Mouse (Mus musculus) forebrain, embryonic 11.5 days (tissue): ENCODE measurements around the gene Pard3. TPM values are rescaled to one million over a fixed set of nuclear protein-coding genes. Genes with fewer than 3 reads are reported as not detected.
A peak's percentile ranks its signal among the peaks of the same experiment; 100 is the strongest.

Experiments
- ATAC-seq: fragments of 200-750 bp; cut with Nextera tagmentation; replicated peaks from 2 replicates; pipeline ENCODE4 v1.8.0; 2017; ENCODE audit warnings: moderate TSS enrichment; ENCODE audit not compliant: low FRiP score
- DNase-seq: peaks from one replicate; pipeline ENCODE4 v3.0.0-alpha.2; 2017; ENCODE audit warnings: low spot score
- H3K27ac ChIP-seq: fragments of 300-500 bp; sonication (generic); 2 replicates; pipeline ENCODE4 v1.5.1; 2014; ENCODE audit warnings: low read depth, low read length
- H3K27me3 ChIP-seq: fragments of 300-500 bp; sonication (generic); 2 replicates; pipeline ENCODE4 v1.6.1; 2014; ENCODE audit warnings: mild to moderate bottlenecking, low read length, mixed read lengths; ENCODE audit not compliant: control insufficient read depth, insufficient read depth
- H3K36me3 ChIP-seq: fragments of 300-500 bp; sonication (generic); 2 replicates; pipeline ENCODE4 v1.6.1; 2014; ENCODE audit warnings: mild to moderate bottlenecking, low read length, moderate library complexity, mixed read lengths; ENCODE audit not compliant: control insufficient read depth, insufficient read depth
- H3K4me1 ChIP-seq: fragments of 300-500 bp; sonication (generic); replicated peaks from 2 replicates; pipeline ENCODE4 v1.6.1; 2014; ENCODE audit warnings: low read length, mixed read lengths; ENCODE audit not compliant: control insufficient read depth, insufficient read depth
- H3K4me2 ChIP-seq: fragments of 300-500 bp; sonication (generic); 2 replicates; pipeline ENCODE4 v1.6.1; 2014; ENCODE audit warnings: low read depth, mild to moderate bottlenecking, low read length, moderate library complexity, mixed read lengths; ENCODE audit not compliant: severe bottlenecking
- H3K4me3 ChIP-seq: fragments of 300-500 bp; sonication (generic); 2 replicates; pipeline ENCODE4 v1.5.1; 2014; ENCODE audit warnings: low read depth, low read length
- H3K9ac ChIP-seq: fragments of 300-500 bp; sonication (generic); 2 replicates; pipeline ENCODE4 v1.6.1; 2014; ENCODE audit warnings: low read length
- H3K9me3 ChIP-seq: fragments of 300-500 bp; sonication (generic); 2 replicates; pipeline ENCODE4 v1.6.1; 2016; ENCODE audit warnings: low read length, mixed read lengths; ENCODE audit not compliant: control insufficient read depth
- WGBS: fragments of 180-500 bp; shearing (Covaris S2); extraction: QIAGEN DNeasy Blood & Tissue Kit; methylation state at CpG from one replicate; pipeline ENCODE4 v1.1.7; 2014; 5-methylcytosine and 5-hydroxymethylcytosine counted together
- polyA plus RNA-seq: library from polyadenylated mRNA; unstranded; fragments of >200 nt; fragmentation: Nextera tagmentation; extraction: Ambion mirVana; gene quantifications from 2 replicates; pipeline ENCODE4 v1.2.1, GENCODE M21; 2014

Pard3 gene
- polyA plus RNA-seq, 1 experiment from 2014 or later, result 39.8 TPM

DNA sequence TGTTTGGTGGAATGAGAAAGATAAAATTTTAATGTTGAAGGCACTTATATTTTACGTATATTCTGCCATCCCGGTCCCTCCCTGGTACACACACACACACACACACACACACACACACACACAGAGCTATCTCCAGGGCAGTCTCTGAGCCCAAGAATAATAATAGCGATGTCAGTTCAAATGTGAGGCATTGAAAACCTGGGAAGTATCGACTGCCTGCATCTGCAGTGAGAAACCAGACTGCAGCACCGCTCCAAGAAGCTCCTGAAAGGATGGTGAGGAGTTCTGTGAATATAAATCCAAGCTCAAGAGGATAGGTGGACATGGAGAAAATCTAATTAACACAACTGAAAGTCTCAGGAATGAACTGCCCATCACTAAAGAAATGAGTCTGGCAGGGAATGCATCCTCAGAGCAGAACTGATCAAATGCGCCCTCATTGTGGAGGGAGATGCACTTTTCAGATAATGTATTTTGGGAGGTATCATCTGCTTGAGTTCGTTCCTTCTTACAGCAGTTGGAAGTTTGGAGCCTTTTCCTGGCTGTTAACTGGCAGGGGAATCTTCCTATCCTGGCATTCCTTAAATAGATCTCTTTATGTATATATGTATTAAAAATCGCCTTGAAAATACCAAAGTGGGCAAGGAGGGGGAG is 471.6 kb downstream of the Pard3 start:
- H3K27ac ChIP-seq, result no peak overlapping the region
- no peak overlapping the region for H3K9ac ChIP-seq
- no peaks in the 10 kb centered on the region for H3K9me3 ChIP-seq
- H3K4me3 ChIP-seq, result no peak overlapping the region
- no peaks in the 10 kb centered on the region for H3K36me3 ChIP-seq
- ATAC-seq (no peak), DNase-seq (no peak)
- no peaks in the 10 kb centered on the region for H3K4me1 ChIP-seq
- no peaks in the 10 kb centered on the region for H3K27me3 ChIP-seq
- H3K4me2 ChIP-seq, result no peak overlapping the region
- WGBS, result 79% methylated on average over 8 of the region's 8 CpGs

DNA sequence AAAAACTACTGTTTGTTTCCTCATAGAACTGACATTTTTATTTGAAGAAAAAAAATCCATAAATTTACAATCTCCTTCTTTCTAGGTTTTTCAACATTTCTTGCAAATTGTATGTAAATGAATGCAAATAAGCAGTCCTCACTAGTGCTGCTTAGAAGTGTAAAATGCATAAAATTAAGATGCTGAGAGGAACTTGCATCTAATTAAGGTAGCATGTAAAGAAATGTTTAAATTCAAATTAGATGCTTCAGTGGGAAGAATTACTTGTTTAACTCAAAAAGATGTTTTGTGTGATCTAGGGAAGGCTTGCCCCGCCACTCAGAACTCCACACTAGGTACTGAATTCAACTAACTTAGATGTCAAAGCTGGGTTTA is 472.1 kb downstream of the Pard3 start:
- Histone ChIP-seq H3K4me2 (no peak overlapping the region), H3K27ac (no peak overlapping the region), H3K9ac (no peak overlapping the region), H3K4me1 (no peaks in the 10 kb centered on the region), H3K4me3 (no peak overlapping the region), H3K36me3 (no peaks in the 10 kb centered on the region), H3K27me3 (no peaks in the 10 kb centered on the region), H3K9me3 (no peaks in the 10 kb centered on the region)
- ATAC-seq, result no peak
- no peak for DNase-seq
- WGBS, result 54% methylated on average over 1 of the region's 1 CpGs

DNA sequence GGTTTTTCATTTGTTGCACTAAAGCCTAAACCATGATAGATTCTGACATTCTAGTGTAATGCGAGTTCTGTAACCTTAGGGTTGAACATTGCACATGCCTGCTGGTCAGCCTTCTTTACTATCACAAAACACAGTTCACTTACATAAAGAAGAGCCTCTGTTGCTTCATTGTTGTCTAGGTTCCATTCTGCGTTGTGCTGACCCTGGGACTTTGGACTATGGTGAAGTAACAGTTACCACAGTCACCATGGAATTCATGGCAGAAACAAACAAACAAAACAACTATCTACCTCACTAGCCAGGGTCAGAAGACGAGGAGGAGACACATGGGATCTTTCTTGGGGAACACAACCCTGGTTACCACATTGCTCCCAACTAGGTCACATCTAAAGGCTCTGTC is 476.1 kb downstream of the Pard3 start:
- Histone ChIP-seq H3K4me2 (no peak overlapping the region), H3K4me3 (no peak overlapping the region), H3K27me3 (no peaks in the 10 kb centered on the region), H3K9me3 (no peaks in the 10 kb centered on the region), H3K4me1 (no peaks in the 10 kb centered on the region), H3K36me3 (no peaks in the 10 kb centered on the region), H3K27ac (no peak overlapping the region), H3K9ac (no peak overlapping the region)
- ATAC-seq, result no peak
- WGBS, result 91% methylated on average over 3 of the region's 3 CpGs
- DNase-seq, result no peak

DNA sequence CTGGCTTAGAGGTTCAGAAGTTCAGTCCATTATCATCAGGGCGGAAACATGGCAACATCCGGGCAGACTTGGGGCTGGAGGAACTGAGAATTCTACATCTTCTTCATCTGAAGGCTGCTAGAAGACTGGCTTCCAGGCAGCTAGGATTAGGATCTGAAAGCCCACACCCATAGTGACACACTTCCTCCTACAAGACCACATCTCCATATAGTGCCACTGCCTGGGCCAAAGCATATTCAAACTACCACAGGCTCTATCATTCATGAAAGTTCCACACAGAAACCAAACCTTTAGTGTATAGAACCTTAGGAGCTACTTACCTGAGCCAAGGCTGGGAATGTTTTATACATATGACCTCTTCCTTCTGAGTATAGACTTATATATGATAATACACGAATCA is 476.6 kb downstream of the Pard3 start:
- Histone ChIP-seq H3K4me3 (no peak overlapping the region), H3K36me3 (no peaks in the 10 kb centered on the region), H3K27ac (no peak overlapping the region), H3K4me2 (no peak overlapping the region), H3K4me1 (no peaks in the 10 kb centered on the region), H3K9ac (no peak overlapping the region), H3K27me3 (no peaks in the 10 kb centered on the region), H3K9me3 (no peaks in the 10 kb centered on the region)
- no peak for DNase-seq
- 95% methylated on average over 3 of the region's 3 CpGs for WGBS
- no peak for ATAC-seq

DNA sequence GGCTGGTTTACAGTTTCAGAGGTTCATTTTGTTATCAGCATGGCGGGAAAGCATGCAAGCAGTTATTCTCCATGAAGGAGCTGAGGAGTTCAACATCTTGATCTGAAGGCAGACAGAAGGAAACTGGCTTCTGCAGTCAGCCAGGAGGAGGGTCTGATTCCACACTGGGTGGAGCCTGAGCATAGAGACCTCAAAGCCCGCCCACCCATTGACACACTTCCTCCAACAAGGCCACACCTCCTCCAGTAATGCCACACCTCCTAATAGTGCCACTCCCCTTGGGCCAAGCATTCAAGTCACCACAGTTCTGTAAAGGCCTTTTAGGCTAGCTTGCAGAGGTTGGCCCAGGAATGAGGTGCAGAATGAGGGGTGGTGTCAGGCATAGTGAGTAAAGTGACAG is 478.5 kb downstream of the Pard3 start:
- ATAC-seq (no peak), DNase-seq (no peak)
- whole genome bisulfite sequencing, result 78% methylated on average over 2 of the region's 2 CpGs
- Histone ChIP-seq H3K27me3 (no peaks in the 10 kb centered on the region), H3K4me3 (no peak overlapping the region), H3K9ac (no peak overlapping the region), H3K4me1 (no peaks in the 10 kb centered on the region), H3K4me2 (no peak overlapping the region), H3K36me3 (no peaks in the 10 kb centered on the region), H3K9me3 (no peaks in the 10 kb centered on the region), H3K27ac (no peak overlapping the region)

DNA sequence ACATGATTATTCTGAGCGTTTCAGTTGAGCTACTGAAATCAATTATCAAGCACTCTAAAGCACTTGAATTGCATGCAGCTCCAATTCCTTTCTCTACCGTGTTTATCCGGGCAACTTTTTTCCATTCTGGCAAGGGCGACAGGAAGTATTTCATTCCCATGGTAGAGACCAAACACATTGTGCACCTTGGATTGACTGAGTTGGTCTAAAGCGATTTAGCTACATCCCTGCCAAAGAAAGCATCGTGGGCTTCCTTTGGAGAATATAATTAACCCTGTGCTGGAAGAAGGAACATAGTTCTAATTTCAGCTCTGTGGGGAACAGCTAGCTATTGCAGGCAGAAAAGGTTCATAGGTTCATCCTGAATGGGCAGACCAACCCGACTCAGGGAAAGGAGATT is 480.0 kb downstream of the Pard3 start:
- no peaks in the 10 kb centered on the region for H3K27me3 ChIP-seq
- no peaks in the 10 kb centered on the region for H3K9me3 ChIP-seq
- ATAC-seq (no peak), DNase-seq (no peak)
- no peak overlapping the region for H3K4me2 ChIP-seq
- 77% methylated on average over 7 of the region's 7 CpGs for WGBS
- H3K9ac ChIP-seq, result no peak overlapping the region
- no peaks in the 10 kb centered on the region for H3K4me1 ChIP-seq
- H3K4me3 ChIP-seq, result no peak overlapping the region
- H3K27ac ChIP-seq, result no peak overlapping the region
- no peaks in the 10 kb centered on the region for H3K36me3 ChIP-seq

DNA sequence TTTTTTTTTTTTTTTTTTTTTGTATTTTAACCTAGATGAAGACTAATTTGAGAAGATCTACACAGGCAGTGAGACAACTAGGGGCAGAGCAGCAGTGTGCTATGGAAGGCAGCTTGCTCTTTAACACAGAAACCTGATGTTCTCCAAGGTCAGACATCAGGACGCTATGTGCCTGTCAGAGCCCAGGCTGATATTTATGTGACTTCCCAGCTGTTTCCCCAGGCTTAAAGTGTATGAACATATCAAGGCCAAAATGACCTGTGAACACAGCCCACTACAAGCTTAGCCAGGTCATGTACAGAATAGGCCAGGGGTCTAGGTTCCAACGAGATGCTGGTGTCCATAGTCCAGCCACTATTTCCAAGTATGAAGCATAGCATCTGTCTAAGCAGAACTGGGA is 482.5 kb downstream of the Pard3 start:
- Histone ChIP-seq H3K9ac (no peak overlapping the region), H3K9me3 (no peaks in the 10 kb centered on the region), H3K4me1 (no peaks in the 10 kb centered on the region), H3K27me3 (no peaks in the 10 kb centered on the region), H3K27ac (no peak overlapping the region), H3K4me2 (no peak overlapping the region), H3K4me3 (no peak overlapping the region), H3K36me3 (no peaks in the 10 kb centered on the region)
- 88% methylated on average over 2 of the region's 2 CpGs for WGBS
- DNase-seq (no peak), ATAC-seq (no peak)

DNA sequence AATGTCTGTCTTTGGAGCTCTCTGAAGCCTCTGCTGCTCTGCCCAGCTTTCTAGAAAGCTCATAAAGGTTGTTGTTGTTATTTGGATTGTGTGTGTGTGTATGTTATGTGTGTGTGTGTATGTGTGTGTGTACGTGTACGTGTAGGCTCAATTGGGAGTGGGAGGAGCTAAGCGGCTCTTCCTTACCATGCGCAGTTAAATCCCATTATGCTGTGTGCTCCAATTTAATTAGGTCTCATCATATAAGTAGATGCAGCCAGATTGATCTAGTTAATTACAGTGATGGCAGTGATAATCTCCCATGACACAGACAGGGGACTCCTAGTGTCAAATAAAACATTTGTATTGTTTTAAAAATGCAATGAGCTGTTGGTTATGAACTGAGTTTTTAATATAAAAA is 487.2 kb downstream of the Pard3 start:
- ATAC-seq, result no peak
- DNase-seq, result no peak
- WGBS, result 79% methylated on average over 4 of the region's 4 CpGs
- H3K4me1 ChIP-seq, result peaks cover 5% of the 10 kb centered on the region
- H3K27ac ChIP-seq, result no peak overlapping the region
- no peak overlapping the region for H3K4me3 ChIP-seq
- no peak overlapping the region for H3K9ac ChIP-seq
- H3K4me2 ChIP-seq, result no peak overlapping the region
- no peaks in the 10 kb centered on the region for H3K36me3 ChIP-seq
- no peaks in the 10 kb centered on the region for H3K27me3 ChIP-seq
- no peaks in the 10 kb centered on the region for H3K9me3 ChIP-seq

DNA sequence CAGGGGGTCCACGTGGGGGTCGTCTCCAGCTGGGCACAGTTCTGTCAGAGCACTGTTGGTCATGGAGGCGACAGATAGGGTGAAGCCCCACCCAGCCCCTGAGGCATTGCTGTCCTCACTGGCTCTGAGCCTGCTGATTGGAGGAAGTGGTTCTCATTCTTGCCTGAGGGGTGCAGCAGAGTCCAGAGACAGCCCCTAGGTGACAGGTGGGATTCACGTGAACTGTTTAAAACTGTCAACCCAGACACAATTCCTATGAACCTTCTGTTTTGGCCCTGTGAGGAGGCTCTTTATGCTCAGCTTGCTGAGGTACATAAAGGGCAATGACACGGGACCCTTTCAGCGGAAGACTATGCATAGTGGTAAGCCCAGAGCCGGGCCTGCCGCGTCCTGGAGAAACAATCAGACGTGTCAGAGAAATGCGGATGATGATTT is 488.5 kb downstream of the Pard3 start:
- Histone ChIP-seq H3K4me2 (no peak overlapping the region), H3K27ac (no peak overlapping the region), H3K9ac (no peak overlapping the region), H3K9me3 (no peaks in the 10 kb centered on the region), H3K4me1 (peaks cover 5% of the 10 kb centered on the region), H3K36me3 (no peaks in the 10 kb centered on the region), H3K4me3 (no peak overlapping the region), H3K27me3 (no peaks in the 10 kb centered on the region)
- 60% methylated on average over 11 of the region's 11 CpGs for WGBS
- ATAC-seq, result peak; percentile 57
- no peak for DNase-seq
